Mouse (Mus musculus) brain, embryonic 14.5 days (tissue): ENCODE measurements around the gene Rad54l2.

Experiments used
- CTCF ChIP-seq: fragments of 200-500 bp; IDR thresholded peaks from 2 replicates; pipeline ENCODE4 v1.5.1; 2012; ENCODE audit warnings: inconsistent platforms, mild to moderate bottlenecking, moderate library complexity, borderline replicate concordance; ENCODE audit not compliant: insufficient read depth, insufficient read length; ENCODE audit errors: extremely low read depth
- POLR2A ChIP-seq: fragments of 200-500 bp; IDR thresholded peaks from 2 replicates; pipeline ENCODE4 v1.6.1; 2012; ENCODE audit warnings: mild to moderate bottlenecking, inconsistent platforms, borderline replicate concordance; ENCODE audit not compliant: poor library complexity, insufficient read depth, insufficient read length, severe bottlenecking; ENCODE audit errors: extremely low read depth

- TF ChIP-seq CTCF, result no peak
- no peak for TF ChIP-seq POLR2A
Observed at GRCm38 (mm10) chr9:106677702-106678101, 111.3 kb downstream of the Rad54l2 start.
